Mouse (Mus musculus) testis, adult 2 months (tissue): ENCODE measurements at regions not wholly inside any gene's neighbourhood (a gene's known extent, or its start where the extent isn't known, plus 50 kb on each side); places are given as distances from the start of the nearest gene placed in this dataset.

Source experiments
- CTCF ChIP-seq: fragments of 200-500 bp; IDR thresholded peaks from 2 replicates; pipeline ENCODE4 v1.5.1; 2012; ENCODE audit warnings: low read depth, mild to moderate bottlenecking, inconsistent platforms, low read length, moderate library complexity; ENCODE audit not compliant: control insufficient read depth, insufficient read depth, insufficient replicate concordance
- POLR2A ChIP-seq: fragments of 200-500 bp; IDR thresholded peaks from 2 replicates; pipeline ENCODE4 v1.6.1; 2012; ENCODE audit warnings: low read depth, mild to moderate bottlenecking, inconsistent platforms, low read length, moderate library complexity; ENCODE audit not compliant: control insufficient read depth

DNA sequence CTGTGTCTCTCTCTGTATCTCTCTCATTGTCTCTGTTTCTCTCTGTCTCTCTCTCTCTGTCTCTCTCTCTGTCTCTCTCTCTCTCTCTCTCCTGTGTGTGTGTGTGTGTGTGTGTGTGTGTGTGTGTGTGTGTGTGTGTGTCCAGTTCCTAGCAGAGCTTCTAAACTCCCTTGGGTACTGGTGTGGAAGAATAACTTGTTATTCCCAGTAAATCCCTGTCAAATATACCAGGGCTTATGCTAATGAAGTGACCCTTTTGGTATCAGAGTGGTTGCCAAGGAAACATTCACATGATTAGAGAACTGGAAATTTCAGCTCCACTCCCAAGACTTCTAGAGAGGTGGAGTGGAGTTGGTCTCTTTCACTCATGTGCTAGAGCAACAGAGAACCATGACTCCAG is 78.9 kb upstream of the Gm34302 start:
- TF ChIP-seq POLR2A (no peak), CTCF (no peak)
